Mouse (Mus musculus): ENCODE measurements at regions not wholly inside any gene's neighbourhood (a gene's known extent, or its start where the extent isn't known, plus 50 kb on each side); places are given as distances from the start of the nearest gene placed in this dataset.

GRCm38 (mm10) chr13:100954598-100955251, 121.5 kb upstream of the Slc30a5 start:
- no peak for DNase-seq (ENCODE audit: low read depth, low spot score)
- no peaks in the 10 kb centered on the region for H3K27me3 ChIP-seq (ENCODE audit: control insufficient read depth, insufficient read depth, low read length, poor library complexity, severe bottlenecking)
- H3K36me3 ChIP-seq (ENCODE audit: control insufficient read depth, insufficient read depth, low read length, poor library complexity, severe bottlenecking): no peaks in the 10 kb centered on the region

- no peak for DNase-seq (ENCODE audit: low read depth, low spot score)
- no peaks in the 10 kb centered on the region for H3K27me3 ChIP-seq (ENCODE audit: control insufficient read depth, insufficient read depth, low read length, poor library complexity, severe bottlenecking)
- no peaks in the 10 kb centered on the region for H3K36me3 ChIP-seq (ENCODE audit: control insufficient read depth, insufficient read depth, low read length, poor library complexity, severe bottlenecking)
These were observed 120.9 kb upstream of the Slc30a5 start for GRCm38 (mm10) chr13:100954106-100954505.

- H3K36me3 ChIP-seq (ENCODE audit: control insufficient read depth, insufficient read depth, low read length, poor library complexity, severe bottlenecking): no peaks in the 10 kb centered on the region
- no peaks in the 10 kb centered on the region for H3K27me3 ChIP-seq (ENCODE audit: control insufficient read depth, insufficient read depth, low read length, poor library complexity, severe bottlenecking)
- DNase-seq (ENCODE audit: low read depth, low spot score): no peak
These were observed 117.9 kb upstream of the Slc30a5 start for GRCm38 (mm10) chr13:100951185-100951508.

GRCm38 (mm10) chr13:100950348-100951184, 117.3 kb upstream of the Slc30a5 start:
- no peak for DNase-seq (ENCODE audit: low read depth, low spot score)
- H3K27me3 ChIP-seq (ENCODE audit: control insufficient read depth, insufficient read depth, low read length, poor library complexity, severe bottlenecking): no peaks in the 10 kb centered on the region
- no peaks in the 10 kb centered on the region for H3K36me3 ChIP-seq (ENCODE audit: control insufficient read depth, insufficient read depth, low read length, poor library complexity, severe bottlenecking)

GRCm38 (mm10) chr13:100943206-100943848, 110.1 kb upstream of the Slc30a5 start:
- Histone ChIP-seq H3K36me3 (ENCODE audit: control insufficient read depth, insufficient read depth, low read length, poor library complexity, severe bottlenecking) (no peaks in the 10 kb centered on the region), H3K27me3 (ENCODE audit: control insufficient read depth, insufficient read depth, low read length, poor library complexity, severe bottlenecking) (no peaks in the 10 kb centered on the region)
- DNase-seq (ENCODE audit: low read depth, low spot score): no peak

- no peak for DNase-seq (ENCODE audit: low read depth, low spot score)
- Histone ChIP-seq H3K36me3 (ENCODE audit: control insufficient read depth, insufficient read depth, low read length, poor library complexity, severe bottlenecking) (no peaks in the 10 kb centered on the region), H3K27me3 (ENCODE audit: control insufficient read depth, insufficient read depth, low read length, poor library complexity, severe bottlenecking) (no peaks in the 10 kb centered on the region)
These were observed 107.6 kb upstream of the Slc30a5 start for GRCm38 (mm10) chr13:100940791-100941190.

GRCm38 (mm10) chr13:100939677-100940076, 106.5 kb upstream of the Slc30a5 start:
- DNase-seq (ENCODE audit: low read depth, low spot score): peak; percentile 32
- Histone ChIP-seq H3K27me3 (ENCODE audit: control insufficient read depth, insufficient read depth, low read length, poor library complexity, severe bottlenecking) (no peaks in the 10 kb centered on the region), H3K36me3 (ENCODE audit: control insufficient read depth, insufficient read depth, low read length, poor library complexity, severe bottlenecking) (no peaks in the 10 kb centered on the region)

GRCm38 (mm10) chr13:100933265-100933664, 100.0 kb upstream of the Slc30a5 start:
- DNase-seq (ENCODE audit: low read depth, low spot score): no peak
- Histone ChIP-seq H3K27me3 (ENCODE audit: control insufficient read depth, insufficient read depth, low read length, poor library complexity, severe bottlenecking) (no peaks in the 10 kb centered on the region), H3K36me3 (ENCODE audit: control insufficient read depth, insufficient read depth, low read length, poor library complexity, severe bottlenecking) (no peaks in the 10 kb centered on the region)

- Histone ChIP-seq H3K27me3 (ENCODE audit: control insufficient read depth, insufficient read depth, low read length, poor library complexity, severe bottlenecking) (no peaks in the 10 kb centered on the region), H3K36me3 (ENCODE audit: control insufficient read depth, insufficient read depth, low read length, poor library complexity, severe bottlenecking) (no peaks in the 10 kb centered on the region)
- DNase-seq (ENCODE audit: low read depth, low spot score): no peak
These were observed 66.3 kb upstream of the Slc30a5 start for GRCm38 (mm10) chr13:100899566-100899965.

- DNase-seq (ENCODE audit: low read depth, low spot score): no peak
- Histone ChIP-seq H3K27me3 (ENCODE audit: control insufficient read depth, insufficient read depth, low read length, poor library complexity, severe bottlenecking) (no peaks in the 10 kb centered on the region), H3K36me3 (ENCODE audit: control insufficient read depth, insufficient read depth, low read length, poor library complexity, severe bottlenecking) (no peaks in the 10 kb centered on the region)
These were observed 60.6 kb upstream of the Slc30a5 start for GRCm38 (mm10) chr13:100893871-100894270.

- DNase-seq (ENCODE audit: low read depth, low spot score): no peak
These were observed 59.9 kb upstream of the Slc30a5 start for GRCm38 (mm10) chr13:100893096-100893495.

GRCm38 (mm10) chr13:100892647-100893071, 59.4 kb upstream of the Slc30a5 start:
- no peak for DNase-seq (ENCODE audit: low read depth, low spot score)
- Histone ChIP-seq H3K27me3 (ENCODE audit: control insufficient read depth, insufficient read depth, low read length, poor library complexity, severe bottlenecking) (no peaks in the 10 kb centered on the region), H3K36me3 (ENCODE audit: control insufficient read depth, insufficient read depth, low read length, poor library complexity, severe bottlenecking) (no peaks in the 10 kb centered on the region)

More at GRCm38 (mm10) chr13:100893096-100893495, 59.9 kb upstream of the Slc30a5 start:
- no peaks in the 10 kb centered on the region for H3K36me3 ChIP-seq (ENCODE audit: control insufficient read depth, insufficient read depth, low read length, poor library complexity, severe bottlenecking)
- H3K27me3 ChIP-seq (ENCODE audit: control insufficient read depth, insufficient read depth, low read length, poor library complexity, severe bottlenecking): no peaks in the 10 kb centered on the region

- Histone ChIP-seq H3K27me3 (ENCODE audit: control insufficient read depth, insufficient read depth, low read length, poor library complexity, severe bottlenecking) (no peaks in the 10 kb centered on the region), H3K36me3 (ENCODE audit: control insufficient read depth, insufficient read depth, low read length, poor library complexity, severe bottlenecking) (no peaks in the 10 kb centered on the region)
- peak; percentile 72 for DNase-seq (ENCODE audit: low read depth, low spot score)
These were observed 59.0 kb upstream of the Slc30a5 start for GRCm38 (mm10) chr13:100892204-100892603.

GRCm38 (mm10) chr13:100890457-100890856, 57.2 kb upstream of the Slc30a5 start:
- no peak for DNase-seq (ENCODE audit: low read depth, low spot score)
- Histone ChIP-seq H3K36me3 (ENCODE audit: control insufficient read depth, insufficient read depth, low read length, poor library complexity, severe bottlenecking) (no peaks in the 10 kb centered on the region), H3K27me3 (ENCODE audit: control insufficient read depth, insufficient read depth, low read length, poor library complexity, severe bottlenecking) (no peaks in the 10 kb centered on the region)

- Histone ChIP-seq H3K27me3 (ENCODE audit: control insufficient read depth, insufficient read depth, low read length, poor library complexity, severe bottlenecking) (no peaks in the 10 kb centered on the region), H3K36me3 (ENCODE audit: control insufficient read depth, insufficient read depth, low read length, poor library complexity, severe bottlenecking) (no peaks in the 10 kb centered on the region)
- DNase-seq (ENCODE audit: low read depth, low spot score): no peak
These were observed 55.3 kb upstream of the Slc30a5 start for GRCm38 (mm10) chr13:100888481-100888880.
